Mouse (Mus musculus): ENCODE data around the gene Tnpo1.
"Not testable (repeated sequence)": the region's sequence is repeated elsewhere in the genome, so short reads cannot be mapped to it uniquely, and the experiment has no call there.

Gene Tnpo1

DNA sequence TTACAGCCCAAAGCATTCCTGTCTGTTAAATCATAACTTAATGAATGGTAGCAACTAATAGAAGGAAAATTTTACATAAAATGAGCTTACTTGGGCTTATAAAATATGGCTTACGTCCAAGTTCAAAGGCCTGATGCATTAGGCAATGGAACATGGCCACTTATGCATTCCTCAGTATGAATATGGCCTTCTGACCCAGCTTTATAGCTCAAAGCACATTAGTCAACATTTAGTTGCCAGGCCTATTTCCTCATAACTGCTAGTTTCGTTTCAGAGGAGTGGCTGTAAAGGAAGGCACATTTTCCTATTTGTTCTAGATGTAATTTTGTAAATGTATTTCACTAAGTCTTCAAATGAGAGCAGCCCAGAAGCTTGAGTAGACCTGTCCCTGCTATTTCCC, 107.1 kb downstream of the Tnpo1 start:
- no peak for DNase-seq (ENCODE audit: low read depth, low spot score)

DNA sequence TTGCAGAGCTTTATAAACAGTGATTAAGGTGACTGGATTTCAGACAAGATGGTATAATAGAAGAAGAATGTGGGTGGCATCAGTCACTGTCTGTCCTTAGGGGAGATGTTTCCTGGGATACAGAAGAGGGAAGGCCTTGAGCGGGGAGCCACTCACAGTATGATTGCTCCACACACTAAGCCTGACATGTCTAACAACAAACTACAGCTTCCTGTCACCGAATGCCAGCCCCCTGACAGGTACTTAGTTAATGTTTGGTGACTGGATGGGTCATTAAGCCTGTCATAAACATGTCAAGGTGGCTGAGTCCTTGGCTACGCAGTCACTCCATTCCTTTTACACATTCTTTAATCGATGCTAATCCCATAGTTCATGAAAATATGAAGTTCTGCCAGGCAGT, 108.0 kb downstream of the Tnpo1 start:
- no peak for DNase-seq (ENCODE audit: low read depth, low spot score)

DNA sequence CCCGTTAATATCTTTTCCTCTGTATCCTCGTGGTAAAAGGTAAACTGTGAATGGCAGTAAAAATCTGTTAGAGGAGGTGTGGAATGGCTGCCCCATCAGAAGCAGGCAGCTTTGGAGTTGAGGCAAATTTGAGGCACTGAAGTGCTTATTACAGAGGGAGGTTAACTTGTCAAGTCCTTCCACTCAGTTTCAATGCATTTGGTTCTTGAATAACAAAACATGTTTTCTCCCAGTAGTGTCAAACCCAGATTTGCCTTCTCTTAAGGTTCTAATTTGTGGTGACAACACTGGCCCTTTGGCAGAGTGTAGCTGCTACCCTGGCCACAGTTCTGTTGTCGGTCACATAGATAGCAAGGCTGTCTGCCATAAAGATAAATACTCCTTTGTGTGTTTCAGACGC, 108.4 kb downstream of the Tnpo1 start:
- DNase-seq (ENCODE audit: low read depth, low spot score), result no peak

GRCm38 (mm10) chr13:98816981-98817660, 109.1 kb downstream of the Tnpo1 start:
- not testable (repeated sequence) for DNase-seq (ENCODE audit: low read depth, low spot score)

DNA sequence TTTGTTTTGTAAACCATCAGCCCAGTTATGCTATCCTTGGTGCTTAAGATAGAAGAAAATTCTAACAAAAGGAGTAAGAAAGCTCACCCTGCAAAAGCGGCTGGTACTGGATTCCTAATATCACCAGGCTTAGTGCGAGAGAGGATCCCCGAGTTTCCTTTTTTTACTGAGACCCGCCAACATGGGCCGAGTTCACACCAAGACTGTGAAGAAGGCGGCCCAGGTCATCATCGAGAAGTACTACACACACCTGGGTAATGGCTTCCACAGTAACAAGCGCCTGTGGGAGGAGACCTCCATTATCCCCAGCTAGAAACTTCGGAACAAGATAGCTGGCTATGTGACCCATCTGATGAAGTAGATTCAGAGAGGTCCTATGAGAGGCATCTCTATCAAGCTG, 109.6 kb downstream of the Tnpo1 start:
- DNase-seq (ENCODE audit: low read depth, low spot score), result no peak

- peak; percentile 99 for DNase-seq (ENCODE audit: low read depth, low spot score)
These were observed 110.9 kb downstream of the Tnpo1 start, which contains the start of gene Fcho2 for GRCm38 (mm10) chr13:98815147-98815785. Gene Fcho2, minus strand, starts transcription at chr13:98815449.

- peak; percentile 30 for DNase-seq (ENCODE audit: low read depth, low spot score)
These were observed 111.7 kb downstream of the Tnpo1 start for GRCm38 (mm10) chr13:98814275-98815040.

DNA sequence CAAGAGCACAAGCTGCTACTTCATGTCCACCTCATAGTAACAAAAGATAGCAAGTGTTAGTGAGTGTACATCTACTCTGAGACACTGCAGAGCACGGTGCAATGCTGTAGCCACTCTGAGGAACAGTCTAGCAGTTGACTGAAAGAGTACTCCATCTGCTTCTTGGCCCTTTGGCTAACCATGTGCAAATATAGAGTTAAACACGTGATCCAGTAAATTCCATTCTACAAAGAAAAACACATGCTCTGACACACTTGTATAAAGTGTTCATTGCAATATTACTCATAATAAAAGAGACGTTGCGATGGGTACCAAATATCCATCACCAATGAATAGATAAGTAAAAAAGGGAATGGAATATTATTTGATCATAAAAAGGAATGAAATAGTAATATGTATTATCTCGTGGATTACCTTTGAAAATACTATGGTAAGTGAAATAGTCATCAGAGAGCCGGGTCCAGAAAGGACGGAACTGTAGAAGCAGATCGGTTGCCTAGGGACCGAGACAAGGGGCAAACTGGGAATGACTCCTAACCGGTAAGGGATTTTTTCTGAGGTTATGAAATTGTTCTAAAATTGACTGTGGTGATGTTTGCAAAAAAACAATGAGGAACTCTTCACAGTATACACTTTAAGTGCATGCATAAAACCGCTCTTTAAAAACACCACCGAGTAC, 112.4 kb downstream of the Tnpo1 start:
- DNase-seq (ENCODE audit: low read depth, low spot score), result no peak

GRCm38 (mm10) chr13:98813167-98813566, 113.0 kb downstream of the Tnpo1 start:
- DNase-seq (ENCODE audit: low read depth, low spot score), result no peak

- no peak for DNase-seq (ENCODE audit: low read depth, low spot score)
These were observed 113.9 kb downstream of the Tnpo1 start for GRCm38 (mm10) chr13:98812285-98812684.

GRCm38 (mm10) chr13:98810143-98810542, 116.0 kb downstream of the Tnpo1 start:
- DNase-seq (ENCODE audit: low read depth, low spot score), result peak; percentile 37

DNA sequence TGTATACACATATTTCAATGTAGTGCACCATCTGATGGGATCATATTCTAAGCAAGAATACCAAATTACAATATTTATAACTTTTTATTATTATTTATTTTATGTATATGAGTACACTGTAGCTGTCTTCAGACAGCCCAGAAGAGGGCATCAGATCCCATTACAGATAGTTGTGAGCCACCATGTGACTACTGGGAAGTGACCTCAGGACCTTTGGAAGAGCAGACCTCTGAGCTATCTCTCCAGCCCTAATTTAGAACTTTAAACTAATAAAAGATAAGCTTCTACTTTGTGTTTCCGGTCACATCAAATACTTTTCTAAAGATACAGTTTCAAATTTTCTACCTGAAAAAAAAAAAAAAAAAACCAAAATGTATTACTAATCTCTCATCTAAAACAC, 117.1 kb downstream of the Tnpo1 start:
- DNase-seq (ENCODE audit: low read depth, low spot score), result no peak

GRCm38 (mm10) chr13:98804480-98804879, 121.7 kb downstream of the Tnpo1 start:
- DNase-seq (ENCODE audit: low read depth, low spot score), result no peak

DNA sequence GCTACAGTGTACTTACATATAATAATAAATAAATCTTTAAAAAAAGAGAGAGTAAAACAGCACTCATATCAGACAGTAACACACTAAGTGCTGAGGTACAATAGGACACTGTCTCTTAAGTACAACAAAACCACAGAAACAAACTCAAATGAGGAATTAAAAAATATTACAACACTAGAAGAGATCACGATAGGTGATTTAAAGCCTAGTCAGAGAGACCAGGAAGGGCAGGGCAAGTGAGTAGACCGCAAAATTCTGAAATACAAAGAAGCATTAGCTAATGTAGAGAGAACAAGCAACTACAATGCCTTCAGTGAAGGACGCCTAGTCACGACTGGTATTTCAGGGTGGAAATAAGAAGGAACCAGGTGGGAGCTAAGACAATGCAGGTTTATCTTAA, 122.5 kb downstream of the Tnpo1 start:
- DNase-seq (ENCODE audit: low read depth, low spot score), result no peak

DNA sequence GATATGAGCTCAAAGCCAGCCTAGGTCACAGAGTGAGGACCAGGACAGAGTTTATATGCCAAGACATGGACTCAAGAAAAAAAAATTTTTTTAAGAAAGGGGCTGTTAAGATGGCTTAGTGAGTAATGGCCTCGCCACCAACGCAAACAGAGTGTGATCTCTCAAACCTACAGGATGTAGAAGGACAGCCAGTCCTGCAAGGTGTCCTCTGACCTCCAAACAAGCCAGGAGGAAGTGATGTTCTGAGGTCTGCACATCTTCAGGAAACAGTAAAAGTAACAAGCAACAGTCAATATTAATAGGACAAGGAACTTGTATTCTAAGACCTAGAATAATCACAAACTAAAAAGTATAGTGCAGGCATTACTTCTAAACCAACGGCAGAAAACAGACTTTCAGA, 123.2 kb downstream of the Tnpo1 start:
- DNase-seq (ENCODE audit: low read depth, low spot score), result no peak

- no peak for DNase-seq (ENCODE audit: low read depth, low spot score)
These were observed 130.7 kb downstream of the Tnpo1 start for GRCm38 (mm10) chr13:98795511-98795910.

DNA sequence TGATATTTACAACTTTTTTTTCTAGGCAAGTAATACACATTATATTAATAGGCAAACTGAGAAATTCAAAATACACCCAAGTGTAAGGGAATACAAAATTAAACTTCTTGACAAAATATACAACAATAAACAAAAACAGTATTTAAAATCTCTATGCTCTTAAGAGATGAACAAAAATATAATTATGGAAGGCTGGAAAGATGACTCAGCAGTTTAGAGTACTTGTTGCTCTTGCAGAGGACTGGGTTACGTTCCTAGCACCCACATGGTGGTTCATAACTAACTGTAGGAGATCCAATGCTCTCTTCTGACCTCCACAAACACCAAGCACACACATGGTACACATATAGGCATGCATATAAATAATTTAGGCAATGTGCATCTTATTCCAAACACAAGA, 133.3 kb downstream of the Tnpo1 start:
- no peak for DNase-seq (ENCODE audit: low read depth, low spot score)

GRCm38 (mm10) chr13:98791693-98792092, 134.5 kb downstream of the Tnpo1 start:
- no peak for DNase-seq (ENCODE audit: low read depth, low spot score)
